Mouse (Mus musculus): ENCODE measurements around the gene Gpbp1.

Gene Gpbp1

GRCm38 (mm10) chr13:111410831-111411230, 79.1 kb downstream of the Gpbp1 start:
- DNase-seq (ENCODE audit: low read depth, low spot score) = peak; percentile 59
- Histone ChIP-seq H3K36me3 (ENCODE audit: control insufficient read depth, insufficient read depth, low read length, poor library complexity, severe bottlenecking) (no peaks in the 10 kb centered on the region), H3K27me3 (ENCODE audit: control insufficient read depth, insufficient read depth, low read length, poor library complexity, severe bottlenecking) (peaks cover 2% of the 10 kb centered on the region; the same call in 1 of the 2 replicates)

- Histone ChIP-seq H3K27me3 (ENCODE audit: control insufficient read depth, insufficient read depth, low read length, poor library complexity, severe bottlenecking) (peaks cover 2% of the 10 kb centered on the region; the same call in 1 of the 2 replicates), H3K36me3 (ENCODE audit: control insufficient read depth, insufficient read depth, low read length, poor library complexity, severe bottlenecking) (no peaks in the 10 kb centered on the region)
- no peak for DNase-seq (ENCODE audit: low read depth, low spot score)
These were observed 83.0 kb downstream of the Gpbp1 start for GRCm38 (mm10) chr13:111406859-111407389.

GRCm38 (mm10) chr13:111405956-111406355, 84.0 kb downstream of the Gpbp1 start:
- no peaks in the 10 kb centered on the region for H3K36me3 ChIP-seq (ENCODE audit: control insufficient read depth, insufficient read depth, low read length, poor library complexity, severe bottlenecking)
- DNase-seq (ENCODE audit: low read depth, low spot score) = no peak
- H3K27me3 ChIP-seq (ENCODE audit: control insufficient read depth, insufficient read depth, low read length, poor library complexity, severe bottlenecking) = peaks cover 2% of the 10 kb centered on the region; the same call in 1 of the 2 replicates

GRCm38 (mm10) chr13:111397600-111398151, 92.2 kb downstream of the Gpbp1 start:
- DNase-seq (ENCODE audit: low read depth, low spot score) = no peak
- no peaks in the 10 kb centered on the region for H3K36me3 ChIP-seq (ENCODE audit: control insufficient read depth, insufficient read depth, low read length, poor library complexity, severe bottlenecking)
- no peaks in the 10 kb centered on the region; the same call in 1 of the 2 replicates for H3K27me3 ChIP-seq (ENCODE audit: control insufficient read depth, insufficient read depth, low read length, poor library complexity, severe bottlenecking)

- no peaks in the 10 kb centered on the region; the same call in 1 of the 2 replicates for H3K27me3 ChIP-seq (ENCODE audit: control insufficient read depth, insufficient read depth, low read length, poor library complexity, severe bottlenecking)
- H3K36me3 ChIP-seq (ENCODE audit: control insufficient read depth, insufficient read depth, low read length, poor library complexity, severe bottlenecking) = no peaks in the 10 kb centered on the region
- DNase-seq (ENCODE audit: low read depth, low spot score) = peak; percentile 26
These were observed 92.8 kb downstream of the Gpbp1 start for GRCm38 (mm10) chr13:111397061-111397460.

- Histone ChIP-seq H3K36me3 (ENCODE audit: control insufficient read depth, insufficient read depth, low read length, poor library complexity, severe bottlenecking) (no peaks in the 10 kb centered on the region), H3K27me3 (ENCODE audit: control insufficient read depth, insufficient read depth, low read length, poor library complexity, severe bottlenecking) (no peaks in the 10 kb centered on the region; the same call in 1 of the 2 replicates)
- no peak for DNase-seq (ENCODE audit: low read depth, low spot score)
These were observed 94.4 kb downstream of the Gpbp1 start for GRCm38 (mm10) chr13:111395528-111395927.

- no peaks in the 10 kb centered on the region for H3K36me3 ChIP-seq (ENCODE audit: control insufficient read depth, insufficient read depth, low read length, poor library complexity, severe bottlenecking)
- no peak for DNase-seq (ENCODE audit: low read depth, low spot score)
- H3K27me3 ChIP-seq (ENCODE audit: control insufficient read depth, insufficient read depth, low read length, poor library complexity, severe bottlenecking) = no peaks in the 10 kb centered on the region; the same call in 1 of the 2 replicates
These were observed 95.0 kb downstream of the Gpbp1 start for GRCm38 (mm10) chr13:111394904-111395303.

- Histone ChIP-seq H3K27me3 (ENCODE audit: control insufficient read depth, insufficient read depth, low read length, poor library complexity, severe bottlenecking) (no peaks in the 10 kb centered on the region; the same call in 1 of the 2 replicates), H3K36me3 (ENCODE audit: control insufficient read depth, insufficient read depth, low read length, poor library complexity, severe bottlenecking) (no peaks in the 10 kb centered on the region)
- DNase-seq (ENCODE audit: low read depth, low spot score) = no peak
These were observed 95.6 kb downstream of the Gpbp1 start for GRCm38 (mm10) chr13:111394341-111394740.

GRCm38 (mm10) chr13:111393426-111393825, 96.5 kb downstream of the Gpbp1 start:
- H3K27me3 ChIP-seq (ENCODE audit: control insufficient read depth, insufficient read depth, low read length, poor library complexity, severe bottlenecking) = no peaks in the 10 kb centered on the region; the same call in 1 of the 2 replicates
- no peak for DNase-seq (ENCODE audit: low read depth, low spot score)
- no peaks in the 10 kb centered on the region for H3K36me3 ChIP-seq (ENCODE audit: control insufficient read depth, insufficient read depth, low read length, poor library complexity, severe bottlenecking)

GRCm38 (mm10) chr13:111391426-111391825, 98.5 kb downstream of the Gpbp1 start:
- Histone ChIP-seq H3K27me3 (ENCODE audit: control insufficient read depth, insufficient read depth, low read length, poor library complexity, severe bottlenecking) (no peaks in the 10 kb centered on the region), H3K36me3 (ENCODE audit: control insufficient read depth, insufficient read depth, low read length, poor library complexity, severe bottlenecking) (no peaks in the 10 kb centered on the region)
- DNase-seq (ENCODE audit: low read depth, low spot score) = no peak

- Histone ChIP-seq H3K27me3 (ENCODE audit: control insufficient read depth, insufficient read depth, low read length, poor library complexity, severe bottlenecking) (no peaks in the 10 kb centered on the region), H3K36me3 (ENCODE audit: control insufficient read depth, insufficient read depth, low read length, poor library complexity, severe bottlenecking) (no peaks in the 10 kb centered on the region)
- no peak for DNase-seq (ENCODE audit: low read depth, low spot score)
These were observed 98.9 kb downstream of the Gpbp1 start for GRCm38 (mm10) chr13:111391011-111391410.

GRCm38 (mm10) chr13:111384011-111384985, 105.6 kb downstream of the Gpbp1 start:
- Histone ChIP-seq H3K36me3 (ENCODE audit: control insufficient read depth, insufficient read depth, low read length, poor library complexity, severe bottlenecking) (no peaks in the 10 kb centered on the region), H3K27me3 (ENCODE audit: control insufficient read depth, insufficient read depth, low read length, poor library complexity, severe bottlenecking) (0 out of 2 replicates have a peak, but pooled peaks cover 2% of the 10 kb centered on the region)
- DNase-seq (ENCODE audit: low read depth, low spot score) = no peak

Data from splenic B cell, adult 2 months (primary cell).